Mouse (Mus musculus) CH12.LX (cell line): ENCODE data around the gene Jsrp1. TPM values are rescaled to one million over a fixed set of nuclear protein-coding genes. Genes with fewer than 3 reads are reported as not detected.
"Not testable (repeated sequence)": the region's sequence is repeated elsewhere in the genome, so short reads cannot be mapped to it uniquely, and the experiment has no call there.

Experiments used
- DNase-seq: peaks from one replicate; pipeline ENCODE4 v3.0.0-alpha.2; 2013; ENCODE audit errors: extremely low read depth
- H3K27ac ChIP-seq: 2 replicates; pipeline ENCODE4 v1.5.1; 2012; ENCODE audit warnings: low read depth, mild to moderate bottlenecking, control low read depth, moderate library complexity; ENCODE audit not compliant: insufficient read depth
- H3K27me3 ChIP-seq: replicated peaks from 2 replicates; pipeline ENCODE3; 2012; ENCODE audit warnings: inconsistent platforms
- H3K36me3 ChIP-seq, 2 experiments: replicated peaks in 1 of 2; 2 replicates each; pipeline versions ENCODE3 to v1.6.1; 2012; ENCODE audit warnings: inconsistent platforms in 1 of 2, low read length in 1 of 2, mild to moderate bottlenecking in 1 of 2, mixed read lengths in 1 of 2, moderate library complexity in 1 of 2; ENCODE audit not compliant: control insufficient read depth in 1 of 2, insufficient read depth in 1 of 2
- H3K4me1 ChIP-seq, 2 experiments: 2 replicates each; pipeline ENCODE4 v1.6.1; 2012; ENCODE audit warnings: inconsistent platforms in 1 of 2, moderate library complexity in 1 of 2; ENCODE audit not compliant: insufficient read depth in 2 of 2, control insufficient read depth in 1 of 2
- H3K4me2 ChIP-seq: 2 replicates; pipeline ENCODE4 v1.6.1; 2012; ENCODE audit warnings: low read depth, mild to moderate bottlenecking, control low read depth; ENCODE audit not compliant: poor library complexity, insufficient read depth, severe bottlenecking
- H3K4me3 ChIP-seq, 3 experiments: fragments of 150-350 bp in 1 of 3; sonication (generic) in 1 of 3; replicated peaks in 1 of 3; 2 replicates each; pipeline versions ENCODE3 to v1.5.1; 2011 to 2012; ENCODE audit warnings: low read depth in 2 of 3, low read length in 2 of 3, mild to moderate bottlenecking in 2 of 3, moderate library complexity in 2 of 3, control low read depth in 1 of 3, improper control_type of control experiment in 1 of 3, inconsistent platforms in 1 of 3, mixed read lengths in 1 of 3; ENCODE audit not compliant: poor library complexity in 1 of 3
- H3K79me2 ChIP-seq: replicated peaks from 2 replicates; pipeline ENCODE4 v1.6.1; 2012; ENCODE audit warnings: mild to moderate bottlenecking, moderate library complexity; ENCODE audit not compliant: control insufficient read depth, poor library complexity, insufficient read depth, severe bottlenecking; ENCODE audit errors: extremely low read depth
- H3K9ac ChIP-seq: 2 replicates; pipeline ENCODE4 v1.6.1; 2012; ENCODE audit warnings: low read depth, mild to moderate bottlenecking, control low read depth, moderate library complexity; ENCODE audit not compliant: insufficient read depth
- H3K9me3 ChIP-seq: replicated peaks from 2 replicates; pipeline ENCODE3; 2012; ENCODE audit warnings: low read length, inconsistent platforms, mixed read lengths
- CHD1 ChIP-seq: IDR thresholded peaks from 2 replicates; pipeline ENCODE4 v1.6.1; 2012; ENCODE audit warnings: low read depth, low read length, improper control_type of control experiment, inconsistent platforms
- CTCF ChIP-seq, 2 experiments: IDR thresholded peaks in 1 of 2; conservative IDR thresholded peaks in 1 of 2; 2 replicates each; pipeline ENCODE4 v1.5.1; 2011 to 2012; ENCODE audit warnings: low read depth in 2 of 2, low read length in 2 of 2, improper control_type of control experiment in 1 of 2, inconsistent platforms in 1 of 2, mild to moderate bottlenecking in 1 of 2, moderate library complexity in 1 of 2
- E2F4 ChIP-seq: IDR thresholded peaks from 2 replicates; pipeline ENCODE4 v1.6.1; 2011; ENCODE audit warnings: low read depth, low read length, improper control_type of control experiment; ENCODE audit not compliant: insufficient replicate concordance
- ELF1 ChIP-seq: IDR thresholded peaks from 2 replicates; pipeline ENCODE4 v1.6.1; 2014; ENCODE audit warnings: low read depth, mild to moderate bottlenecking, inconsistent platforms, low read length, improper control_type of control experiment
- EP300 ChIP-seq: IDR thresholded peaks from 2 replicates; pipeline ENCODE4 v1.6.1; 2011; ENCODE audit warnings: low read length, improper control_type of control experiment
- IRF4 ChIP-seq: IDR thresholded peaks from 2 replicates; pipeline ENCODE4 v1.6.1; 2014; ENCODE audit warnings: low read depth, mild to moderate bottlenecking, inconsistent platforms, low read length, improper control_type of control experiment
- JUN ChIP-seq: IDR thresholded peaks from 2 replicates; pipeline ENCODE4 v1.6.1; 2011; ENCODE audit warnings: low read depth, mild to moderate bottlenecking, low read length, improper control_type of control experiment, moderate library complexity; ENCODE audit not compliant: insufficient read depth
- MAFK ChIP-seq: IDR thresholded peaks from 2 replicates; pipeline ENCODE4 v1.6.1; 2011; ENCODE audit warnings: low read length, improper control_type of control experiment; ENCODE audit not compliant: insufficient replicate concordance
- MAZ ChIP-seq: IDR thresholded peaks from 2 replicates; pipeline ENCODE4 v1.6.1; 2012; ENCODE audit warnings: low read depth, mild to moderate bottlenecking, inconsistent platforms, low read length, improper control_type of control experiment, moderate library complexity
- MEF2A ChIP-seq: IDR thresholded peaks from 2 replicates; pipeline ENCODE4 v1.6.1; 2014; ENCODE audit warnings: low read depth, mild to moderate bottlenecking, inconsistent platforms, low read length, improper control_type of control experiment, borderline replicate concordance
- MXI1 ChIP-seq: IDR thresholded peaks from 2 replicates; pipeline ENCODE4 v1.6.1; 2011; ENCODE audit warnings: mild to moderate bottlenecking, low read depth, low read length, improper control_type of control experiment
- MYC ChIP-seq: IDR thresholded peaks from 2 replicates; pipeline ENCODE4 v1.6.1; 2011; ENCODE audit warnings: low read depth, mild to moderate bottlenecking, improper control_type of control experiment, low read length
- NRF1 ChIP-seq: IDR thresholded peaks from 2 replicates; pipeline ENCODE4 v1.6.1; 2014; ENCODE audit warnings: low read depth, mild to moderate bottlenecking, inconsistent platforms, low read length, improper control_type of control experiment, moderate library complexity
- PAX5 ChIP-seq: IDR thresholded peaks from 2 replicates; pipeline ENCODE4 v1.6.1; 2012; ENCODE audit warnings: low read length, inconsistent platforms, mixed read lengths
- POLR2A ChIP-seq: IDR thresholded peaks from 2 replicates; pipeline ENCODE4 v1.6.1; 2011; ENCODE audit warnings: low read depth, mild to moderate bottlenecking, improper control_type of control experiment, low read length
- POLR2AphosphoS2 ChIP-seq: IDR thresholded peaks from 2 replicates; pipeline ENCODE4 v1.6.1; 2011; ENCODE audit warnings: low read depth, low read length, improper control_type of control experiment
- SIN3A ChIP-seq: IDR thresholded peaks from 2 replicates; pipeline ENCODE4 v1.6.1; 2012; ENCODE audit warnings: low read length, improper control_type of control experiment, inconsistent platforms
- USF1 ChIP-seq: IDR thresholded peaks from 2 replicates; pipeline ENCODE4 v1.6.1; 2014; ENCODE audit warnings: low read depth, mild to moderate bottlenecking, inconsistent platforms, low read length, improper control_type of control experiment
- USF2 ChIP-seq: conservative IDR thresholded peaks from 2 replicates; pipeline ENCODE4 v1.6.1; 2011; ENCODE audit warnings: low read depth, low read length, improper control_type of control experiment
- ZC3H11A ChIP-seq: IDR thresholded peaks from 2 replicates; pipeline ENCODE4 v1.6.1; 2012; ENCODE audit warnings: low read depth, mild to moderate bottlenecking, inconsistent platforms, low read length, improper control_type of control experiment
- ZKSCAN1 ChIP-seq: IDR thresholded peaks from 2 replicates; pipeline ENCODE4 v1.6.1; 2012; ENCODE audit warnings: low read depth, inconsistent platforms, low read length, improper control_type of control experiment, borderline replicate concordance
- ZNF384 ChIP-seq: IDR thresholded peaks from 2 replicates; pipeline ENCODE4 v1.6.1; 2012; ENCODE audit warnings: low read depth, low read length, improper control_type of control experiment, inconsistent platforms
- dilution Hi-C: fragments of 300-500 bp; cut with MboI; formaldehyde crosslinking; loops from 2 replicates; pipeline ENCODE4 v1.14.3; 2020; ENCODE audit warnings: low sequenced_read_pairs; ENCODE audit not compliant: extremely low pct_unique_long_range_greater_than_20kb, extremely low pct_ligation_motif_present
- in situ Hi-C: fragments of 300-500 bp; cut with MboI; formaldehyde crosslinking; loops from 3 replicates; pipeline ENCODE4 v1.14.3; 2019; ENCODE audit warnings: low sequenced_read_pairs, low pct_ligation_motif_present, low pct_unique_long_range_greater_than_20kb, mixed read lengths
- polyA plus RNA-seq: library from polyadenylated mRNA; unstranded; fragments of >175 nt; gene quantifications from 2 replicates; pipeline ENCODE4 v1.2.1, GENCODE M21; 2012; ENCODE audit warnings: low read depth; ENCODE audit not compliant: insufficient read length
- total RNA-seq, 2 experiments: library from RNA; depleted of rRNA; stranded (reverse); fragments of 300-350 nt in 1 of 2; fragments of >200 nt in 1 of 2; gene quantifications; 2 replicates each; pipeline ENCODE4 v1.2.3; 2012 to 2014

The Jsrp1 gene
- total and polyA plus RNA-seq, 3 experiments, result 0.35 to 1.1 (median 0.72) TPM

DNA sequence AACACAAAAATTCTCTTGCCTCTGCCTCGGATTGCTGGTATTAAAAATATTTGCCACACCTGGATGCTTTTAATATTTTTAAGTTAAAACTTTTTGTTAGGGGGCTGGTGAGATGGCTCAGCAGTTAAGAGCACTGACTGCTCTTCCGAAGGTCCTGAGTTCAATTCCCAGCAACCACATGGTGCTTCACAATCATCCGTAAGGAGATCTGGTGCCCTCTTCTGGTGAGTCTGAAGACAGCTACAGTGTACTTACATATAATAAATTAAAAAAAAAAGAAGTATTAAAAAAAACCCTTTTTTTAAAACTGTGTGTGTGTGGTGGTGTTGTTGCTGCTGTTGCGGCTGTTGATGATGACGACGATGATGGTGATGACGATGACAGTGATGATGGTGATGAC, 4.7 kb upstream of the Jsrp1 start:
- peaks cover 3 to 12% of the 10 kb centered on the region in 2 experiments for H3K4me1 ChIP-seq
- peak in 1 of 2 experiments; percentile 36; a peak in 2 of 4 replicates for TF ChIP-seq CTCF (conservative IDR thresholded peaks at IDR 0.05 in 1 of 2, IDR thresholded peaks at IDR 0.05 in 1 of 2; ENCODE audit: low read depth in 2 of 2, low read length in 2 of 2)
- 0 out of 2 replicates have a peak, but pooled peaks have one; percentile 18 for TF ChIP-seq ZNF384
- TF ChIP-seq MYC, result peak; percentile 51; the same call in 1 of the 2 replicates
- H3K9me3 ChIP-seq, H3K27me3 ChIP-seq, H3K27ac ChIP-seq, H3K79me2 ChIP-seq, H3K4me3 ChIP-seq, in situ Hi-C loops, dilution Hi-C loops, H3K36me3 ChIP-seq, DNase-seq, H3K4me2 ChIP-seq, H3K9ac ChIP-seq: not testable (repeated sequence)

DNA sequence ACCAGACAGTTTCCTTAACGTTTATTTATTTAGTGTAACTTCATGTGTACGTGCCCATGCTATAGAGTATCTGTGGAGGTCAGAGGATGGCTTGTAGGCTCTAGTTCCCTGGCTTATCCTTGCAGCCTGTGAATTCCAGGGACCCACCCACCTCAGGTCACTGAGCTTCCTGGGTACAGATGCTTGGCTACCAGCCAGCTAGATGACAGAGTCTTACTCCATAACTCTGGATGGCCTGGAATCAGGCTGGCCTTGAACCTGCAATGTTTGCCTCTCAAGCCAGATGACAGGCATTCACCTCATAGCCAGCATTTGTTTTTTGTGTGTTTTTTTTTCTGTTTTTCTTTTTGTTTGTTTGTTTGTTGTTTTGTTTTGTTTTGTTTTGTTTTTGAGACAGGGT, 3.9 kb upstream of the Jsrp1 start:
- Histone ChIP-seq H3K27ac (no peak overlapping the region), H3K36me3 (no peaks in the 10 kb centered on the region), H3K9me3 (no peaks in the 10 kb centered on the region), H3K79me2 (no peaks in the 10 kb centered on the region), H3K4me2 (no peak overlapping the region), H3K27me3 (no peaks in the 10 kb centered on the region), H3K9ac (no peak overlapping the region), H3K4me1 (peaks cover 8 to 16% of the 10 kb centered on the region in 2 experiments), H3K4me3 (no peak overlapping the region)
- TF ChIP-seq USF2 (no peak), ZKSCAN1 (no peak), ELF1 (no peak), CTCF (conservative IDR thresholded peaks at IDR 0.05 in 1 of 2, IDR thresholded peaks at IDR 0.05 in 1 of 2; ENCODE audit: low read depth in 2 of 2, low read length in 2 of 2) (no peak), POLR2A (no peak), SIN3A (no peak), MAZ (no peak), MXI1 (no peak), POLR2AphosphoS2 (no peak), PAX5 (no peak), MAFK (no peak), JUN (no peak), NRF1 (no peak), E2F4 (no peak), MEF2A (no peak), CHD1 (no peak), ZC3H11A (no peak), IRF4 (no peak), EP300 (no peak), USF1 (no peak)
- DNase-seq, result no peak
- dilution Hi-C loops, result no loop called here
- in situ Hi-C loops, result no loop called here

DNA sequence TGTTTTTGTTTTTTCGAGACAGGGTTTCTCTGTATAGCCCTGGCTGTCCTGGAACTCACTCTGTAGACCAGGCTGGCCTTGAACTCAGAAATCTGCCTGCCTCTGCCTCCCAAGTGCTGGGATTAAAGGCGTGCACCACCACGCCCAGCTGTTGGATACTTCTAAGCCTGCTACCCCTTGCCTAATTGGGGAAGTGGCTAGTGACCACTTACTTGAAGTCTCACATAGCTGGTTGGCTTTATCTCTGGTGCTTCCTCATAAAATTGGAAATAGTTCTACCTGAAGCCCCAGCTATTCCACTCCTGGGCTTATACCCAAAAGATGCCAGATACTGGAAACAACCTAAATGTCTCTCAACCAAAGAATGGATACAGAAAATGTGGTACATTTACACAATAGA, 3.0 kb upstream of the Jsrp1 start:
- H3K4me2 ChIP-seq, H3K27ac ChIP-seq, DNase-seq, H3K4me3 ChIP-seq, dilution Hi-C loops, H3K9ac ChIP-seq, H3K9me3 ChIP-seq, H3K79me2 ChIP-seq, in situ Hi-C loops, H3K36me3 ChIP-seq, H3K27me3 ChIP-seq: not testable (repeated sequence)
- H3K4me1 ChIP-seq, result peaks cover 10 to 17% of the 10 kb centered on the region in 2 experiments
